Mouse (Mus musculus) gastrocnemius, adult 2 months (tissue): Measurements from ENCODE around the gene Olfr315. TPM values are rescaled to one million over a fixed set of nuclear protein-coding genes. Genes with fewer than 3 reads are reported as not detected.
"Not testable (repeated sequence)": the region's sequence is repeated elsewhere in the genome, so short reads cannot be mapped to it uniquely, and the experiment has no call there.

Source experiments
- DNase-seq: peaks from one replicate; pipeline ENCODE4 v3.0.0; 2022
- H3K27ac ChIP-seq: fragments of 200-600 bp; 2 replicates; pipeline ENCODE4 v1.8.1; 2022; ENCODE audit warnings: mild to moderate bottlenecking
- H3K4me3 ChIP-seq: fragments of 200-600 bp; 2 replicates; pipeline ENCODE4 v1.8.1; 2022; ENCODE audit warnings: mild to moderate bottlenecking, moderate library complexity
- CTCF ChIP-seq: fragments of 200-600 bp; IDR thresholded peaks from 2 replicates; pipeline ENCODE4 v1.8.1; 2022; ENCODE audit warnings: antibody characterized with exemption, mild to moderate bottlenecking, moderate library complexity
- intact Hi-C: fragments of 180-260 bp; cut with DNase I; formaldehyde crosslinking; loops from one replicate; pipeline ENCODE4 v1.15.1; 2025
- long read RNA-seq, 2 experiments: library from polyadenylated mRNA; stranded (forward); transcript quantifications; one replicate each; pipeline ENCODE4 v2.0.0; 2021
- total RNA-seq, 2 experiments: library from RNA; stranded (reverse); gene quantifications; 2 replicates each; pipeline ENCODE4 v1.2.3; 2021

The Olfr315 gene
- not detected for total RNA-seq
- long read RNA-seq, experiment 1 = 0 reads
- long read RNA-seq, experiment 2 = 0 reads

- TF ChIP-seq CTCF = no peak
- intact Hi-C loops = no loop called here
- no peak for DNase-seq
- Histone ChIP-seq H3K4me3 (no peak within 1 kb of the TSS), H3K27ac (no peak within 1 kb of the TSS)
These were observed at the start of gene Olfr315 for GRCm38 (mm10) chr11:58772888-58773287. Gene Olfr315, plus strand, starts transcription at chr11:58773188.

- Histone ChIP-seq H3K27ac (no peak within 1 kb of the TSS), H3K4me3 (no peak within 1 kb of the TSS)
- TF ChIP-seq CTCF = no peak
- intact Hi-C loops = no loop called here
- DNase-seq = no peak
These were observed 49.1 kb upstream of the Olfr315 start, which contains the start of gene Olfr318 for GRCm38 (mm10) chr11:58723914-58724313. Gene Olfr318, minus strand, starts transcription at chr11:58724014.

- DNase-seq, H3K4me3 ChIP-seq, intact Hi-C loops, H3K27ac ChIP-seq: not testable (repeated sequence)
These were observed 44.9 kb upstream of the Olfr315 start for GRCm38 (mm10) chr11:58727896-58728650.

- no peak overlapping the region for H3K27ac ChIP-seq
- no peak for TF ChIP-seq CTCF
- DNase-seq = no peak
- no peak overlapping the region for H3K4me3 ChIP-seq
- intact Hi-C loops = no loop called here
These were observed 39.6 kb upstream of the Olfr315 start for GRCm38 (mm10) chr11:58733372-58733771.

GRCm38 (mm10) chr11:58738792-58739262 lies 34.2 kb upstream of the Olfr315 start, which contains the start of gene Olfr317:
Gene Olfr317, minus strand, starts transcription at chr11:58739212.
- TF ChIP-seq CTCF = no peak
- H3K4me3 ChIP-seq = no peak within 1 kb of the TSS
- no peak within 1 kb of the TSS for H3K27ac ChIP-seq
- no peak for DNase-seq
- intact Hi-C loops = no loop called here

- H3K27ac ChIP-seq, intact Hi-C loops, DNase-seq, H3K4me3 ChIP-seq: not testable (repeated sequence)
These were observed 21.9 kb upstream of the Olfr315 start for GRCm38 (mm10) chr11:58751096-58751495.

- H3K4me3 ChIP-seq = no peak within 1 kb of the TSS
- intact Hi-C loops = no loop called here
- no peak for TF ChIP-seq CTCF
- H3K27ac ChIP-seq = no peak within 1 kb of the TSS
- DNase-seq = no peak
These were observed 20.6 kb upstream of the Olfr315 start, which contains the start of gene Olfr316 for GRCm38 (mm10) chr11:58752434-58752833. Gene Olfr316, plus strand, starts transcription at chr11:58752734.

GRCm38 (mm10) chr11:58782480-58783089 lies 9.6 kb downstream of the Olfr315 start, which contains the start of gene Olfr314:
Gene Olfr314, plus strand, starts transcription at chr11:58782952.
- TF ChIP-seq CTCF = no peak
- no peak within 1 kb of the TSS for H3K4me3 ChIP-seq
- no peak for DNase-seq
- intact Hi-C loops = no loop called here
- no peak within 1 kb of the TSS for H3K27ac ChIP-seq

- TF ChIP-seq CTCF = no peak
- no peak overlapping the region for H3K27ac ChIP-seq
These were observed 11.2 kb downstream of the Olfr315 start for GRCm38 (mm10) chr11:58784182-58784581.

GRCm38 (mm10) chr11:58787651-58788050 lies 14.7 kb downstream of the Olfr315 start:
- DNase-seq = no peak
- no peak overlapping the region for H3K4me3 ChIP-seq
- no peak overlapping the region for H3K27ac ChIP-seq
- intact Hi-C loops = no loop called here
- no peak for TF ChIP-seq CTCF

More at GRCm38 (mm10) chr11:58784182-58784581, 11.2 kb downstream of the Olfr315 start:
- intact Hi-C loops = no loop called here
- H3K4me3 ChIP-seq = no peak overlapping the region
- no peak for DNase-seq

- Histone ChIP-seq H3K27ac (no peak overlapping the region), H3K4me3 (no peak overlapping the region)
- DNase-seq = no peak
- intact Hi-C loops = no loop called here
- TF ChIP-seq CTCF = no peak
These were observed 15.4 kb downstream of the Olfr315 start for GRCm38 (mm10) chr11:58788346-58788745.

- no peak overlapping the region for H3K27ac ChIP-seq
- no peak for DNase-seq
- intact Hi-C loops = no loop called here
- no peak overlapping the region for H3K4me3 ChIP-seq
- no peak for TF ChIP-seq CTCF
These were observed 16.5 kb downstream of the Olfr315 start for GRCm38 (mm10) chr11:58789532-58789931.

- DNase-seq = no peak
- Histone ChIP-seq H3K27ac (no peak overlapping the region), H3K4me3 (no peak overlapping the region)
- intact Hi-C loops = no loop called here
- no peak for TF ChIP-seq CTCF
These were observed 17.1 kb downstream of the Olfr315 start for GRCm38 (mm10) chr11:58790053-58790452.
